Mouse (Mus musculus): Measurements from ENCODE around the gene Arid1a.

- TF ChIP-seq CTCF (IDR thresholded peaks at IDR 0.05; ENCODE audit: extremely low read depth, insufficient read length, insufficient replicate concordance, low read depth, low read length) (no peak), POLR2A (IDR thresholded peaks at IDR 0.05; ENCODE audit: low read depth, low read length) (no peak)
These were observed 26.4 kb downstream of the Arid1a start for GRCm38 (mm10) chr4:133730122-133730521.
